Mouse (Mus musculus): Measurements from ENCODE around the gene Gnas. TPM values are rescaled to one million over a fixed set of nuclear protein-coding genes. Genes with fewer than 3 reads are reported as not detected.
"Not testable (repeated sequence)": the region's sequence is repeated elsewhere in the genome, so short reads cannot be mapped to it uniquely, and the experiment has no call there.

The Gnas gene
- polyA plus RNA-seq, 1 experiment from 2014 or later = 1,008 TPM

GRCm38 (mm10) chr2:174339701-174340100 lies 55.6 kb downstream of the Gnas start:
- DNase-seq (ENCODE audit: low read depth, low spot score) (no peak), ATAC-seq (no peak)
- ChIA-PET POLR2A (no interaction called here), CTCF (no interaction called here)
- H3K27me3 ChIP-seq = no peaks in the 10 kb centered on the region
- in situ Hi-C loops (cut with MboI; ENCODE audit: low pct_unique_long_range_greater_than_20kb) = loop anchor here (5.0 kb wide), 1 partner anchor 133 kb away; the partner anchor contains the start of gene Prelid3b
- TF ChIP-seq CTCF (IDR thresholded peaks at IDR 0.05) = no peak

GRCm38 (mm10) chr2:174340229-174340892 lies 56.2 kb downstream of the Gnas start:
- in situ Hi-C loops (cut with MboI; ENCODE audit: low pct_unique_long_range_greater_than_20kb) = loop anchor here (5.0 kb wide), 1 partner anchor 132 kb away; the partner anchor contains the start of gene Prelid3b
- no peak for TF ChIP-seq CTCF (IDR thresholded peaks at IDR 0.05)
- DNase-seq (ENCODE audit: low read depth, low spot score) (no peak), ATAC-seq (no peak)
- CTCF ChIA-PET = no interaction called here
- POLR2A ChIA-PET = no interaction called here
- no peaks in the 10 kb centered on the region for H3K27me3 ChIP-seq

DNA sequence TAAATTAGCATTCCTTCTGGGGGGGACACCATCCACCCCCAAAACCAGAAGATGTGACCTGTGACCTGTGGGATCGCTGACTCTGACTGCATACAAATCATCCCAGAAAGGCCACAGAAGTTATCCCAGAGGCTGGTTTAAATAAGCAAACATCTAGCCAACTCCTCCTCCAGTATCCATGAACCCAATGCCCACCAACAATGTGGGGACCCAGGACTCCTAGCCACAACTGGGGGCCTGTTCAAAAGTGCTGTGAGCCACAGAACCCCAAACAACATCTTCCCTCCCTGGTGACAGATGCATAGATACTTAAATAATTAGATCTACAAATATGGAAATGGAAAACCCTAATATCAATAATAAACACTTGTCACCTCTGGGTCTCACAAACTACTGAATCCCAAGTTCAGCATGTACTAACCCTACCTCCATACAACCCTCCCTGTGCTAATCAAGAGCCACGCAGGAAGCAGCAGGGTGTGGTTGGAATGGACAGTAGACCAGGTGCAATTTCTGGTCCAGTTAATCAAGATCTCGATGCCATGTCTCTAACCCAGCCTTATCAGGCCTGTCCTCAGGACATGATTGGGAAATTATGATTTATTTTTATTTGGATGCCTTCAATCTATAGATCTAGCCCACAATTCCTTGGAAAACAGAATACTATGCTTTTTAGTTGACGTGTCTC lies 56.9 kb downstream of the Gnas start:
- H3K27me3 ChIP-seq = no peaks in the 10 kb centered on the region
- no peak for ATAC-seq
- ChIA-PET POLR2A (no interaction called here), CTCF (no interaction called here)
- no peak for TF ChIP-seq CTCF (IDR thresholded peaks at IDR 0.05)
- in situ Hi-C loops (cut with MboI; ENCODE audit: low pct_unique_long_range_greater_than_20kb) = loop anchor here (5.0 kb wide), 1 partner anchor 131 kb away; the partner anchor contains the start of gene Prelid3b
- DNase-seq (ENCODE audit: low read depth, low spot score) = no peak

- ATAC-seq (no peak), DNase-seq (ENCODE audit: low read depth, low spot score) (no peak)
- no peak for TF ChIP-seq CTCF (IDR thresholded peaks at IDR 0.05)
- in situ Hi-C loops (cut with MboI; ENCODE audit: low pct_unique_long_range_greater_than_20kb) = loop anchor here (5.0 kb wide), 1 partner anchor 129 kb away; the partner anchor contains the start of gene Prelid3b
- H3K27me3 ChIP-seq = no peaks in the 10 kb centered on the region
- POLR2A ChIA-PET = no interaction called here
- CTCF ChIA-PET = interaction anchor here (1.8 to 2.6 kb wide), 2 partner anchors 8 to 12 kb away, joined by 5 to 7 read pairs; no protein-coding TSS in a partner anchor
Measured at GRCm38 (mm10) chr2:174342793-174343400, 58.8 kb downstream of the Gnas start.

DNA sequence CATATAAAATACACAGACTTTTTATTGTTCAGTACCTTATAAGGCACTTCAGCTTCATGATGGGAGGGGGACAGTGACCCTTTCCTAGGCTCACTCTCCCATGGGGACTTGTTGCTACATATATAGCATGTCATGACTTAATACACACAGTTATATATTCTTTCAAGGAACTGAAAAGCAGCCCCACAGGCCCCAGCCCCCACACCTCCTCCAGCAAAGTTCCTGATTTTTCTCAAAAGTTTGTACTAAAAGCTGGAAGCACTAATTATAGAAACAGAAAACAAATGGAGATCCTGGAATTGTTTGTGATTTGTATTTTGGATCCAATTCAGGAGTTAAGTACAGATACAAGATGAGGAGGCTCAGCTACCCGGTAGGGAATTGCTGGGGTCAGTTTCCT lies 59.4 kb downstream of the Gnas start:
- ATAC-seq (peak; percentile 1), DNase-seq (ENCODE audit: low read depth, low spot score) (no peak)
- H3K27me3 ChIP-seq = no peaks in the 10 kb centered on the region
- ChIA-PET POLR2A (no interaction called here), CTCF (interaction anchor here (0.9 to 2.6 kb wide), 3 partner anchors 9 to 12 kb away, joined by 3 to 7 read pairs (median 5); no protein-coding TSS in a partner anchor)
- no peak for TF ChIP-seq CTCF (IDR thresholded peaks at IDR 0.05)
- in situ Hi-C loops (cut with MboI; ENCODE audit: low pct_unique_long_range_greater_than_20kb) = loop anchor here (5.0 kb wide), 1 partner anchor 129 kb away; the partner anchor contains the start of gene Prelid3b

GRCm38 (mm10) chr2:174344003-174344655 lies 60.0 kb downstream of the Gnas start:
- H3K27me3 ChIP-seq = no peaks in the 10 kb centered on the region
- TF ChIP-seq CTCF (IDR thresholded peaks at IDR 0.05) = no peak
- peak; percentile 97 for DNase-seq (ENCODE audit: low read depth, low spot score)
- in situ Hi-C loops (cut with MboI; ENCODE audit: low pct_unique_long_range_greater_than_20kb) = loop anchor here (5.0 kb wide), 1 partner anchor 128 kb away; the partner anchor contains the start of gene Prelid3b
- POLR2A ChIA-PET = no interaction called here
- CTCF ChIA-PET = interaction anchor here (0.9 to 2.6 kb wide), 3 partner anchors 10 to 13 kb away, joined by 3 to 7 read pairs (median 5); no protein-coding TSS in a partner anchor
- ATAC-seq = peak; percentile 93

DNA sequence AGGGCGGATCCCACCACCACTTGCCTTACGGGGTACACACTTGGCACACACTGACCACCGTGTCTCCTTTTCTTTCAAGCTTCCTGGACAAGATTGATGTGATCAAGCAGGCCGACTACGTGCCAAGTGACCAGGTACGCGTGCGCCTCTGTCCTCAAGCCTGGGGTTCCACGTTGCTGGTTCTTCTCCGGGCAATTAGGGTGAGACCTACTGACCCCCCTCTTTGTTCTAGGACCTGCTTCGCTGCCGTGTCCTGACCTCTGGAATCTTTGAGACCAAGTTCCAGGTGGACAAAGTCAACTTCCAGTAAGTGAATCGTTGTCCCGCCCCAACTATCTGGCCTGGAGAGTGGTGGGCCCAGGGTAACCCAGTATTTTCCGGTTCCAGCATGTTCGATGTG lies 60.9 kb downstream of the Gnas start:
- TF ChIP-seq CTCF (IDR thresholded peaks at IDR 0.05) = no peak
- no peak for DNase-seq (ENCODE audit: low read depth, low spot score)
- in situ Hi-C loops (cut with MboI; ENCODE audit: low pct_unique_long_range_greater_than_20kb) = loop anchor here (5.0 kb wide), 1 partner anchor 127 kb away; the partner anchor contains the start of gene Prelid3b
- no peaks in the 10 kb centered on the region for H3K27me3 ChIP-seq
- no peak for ATAC-seq
- ChIA-PET POLR2A (no interaction called here), CTCF (no interaction called here)

GRCm38 (mm10) chr2:174346612-174346998 lies 62.5 kb downstream of the Gnas start, which contains the start of gene Gm20721:
Gene Gm20721, minus strand, starts transcription at chr2:174346712.
- in situ Hi-C loops (cut with MboI; ENCODE audit: low pct_unique_long_range_greater_than_20kb) = no loop called here
- ATAC-seq (no peak), DNase-seq (ENCODE audit: low read depth, low spot score) (no peak)
- POLR2A ChIA-PET = no interaction called here
- no peak for TF ChIP-seq CTCF (IDR thresholded peaks at IDR 0.05)
- no peaks in the 10 kb centered on the region for H3K27me3 ChIP-seq
- CTCF ChIA-PET = interaction anchor here (1.2 kb wide), 1 partner anchor 43 kb away, joined by 3 read pairs; no protein-coding TSS in a partner anchor

- CTCF ChIA-PET; H3K27me3 ChIP-seq; DNase-seq (ENCODE audit: low read depth, low spot score); POLR2A ChIA-PET; in situ Hi-C loops (cut with MboI; ENCODE audit: low pct_unique_long_range_greater_than_20kb); ATAC-seq: not testable (repeated sequence)
Measured at GRCm38 (mm10) chr2:174346999-174347668, 63.0 kb downstream of the Gnas start.

DNA sequence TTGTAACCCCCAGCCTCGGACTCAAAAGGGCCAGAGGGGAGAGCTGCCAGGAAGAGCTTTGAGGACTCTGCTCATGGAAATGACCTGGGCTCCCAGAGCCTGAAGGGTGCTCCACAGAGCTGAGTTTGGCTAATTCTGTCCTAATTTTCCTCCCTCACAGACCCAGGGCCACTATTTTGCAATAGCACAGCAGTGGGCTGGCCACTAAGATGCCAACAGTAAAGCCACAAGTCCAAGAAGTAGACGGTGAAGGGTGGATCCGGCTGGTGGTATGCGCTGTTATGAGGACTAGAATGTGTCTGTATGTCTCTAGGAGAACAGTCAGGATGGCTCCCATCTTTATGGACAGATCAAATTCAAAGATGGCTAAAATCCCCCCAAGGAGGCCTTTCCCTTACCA lies 74.4 kb downstream of the Gnas start:
- DNase-seq (ENCODE audit: low read depth, low spot score) (no peak), ATAC-seq (no peak)
- TF ChIP-seq CTCF (IDR thresholded peaks at IDR 0.05) = no peak
- no peaks in the 10 kb centered on the region for H3K27me3 ChIP-seq
- in situ Hi-C loops (cut with MboI; ENCODE audit: low pct_unique_long_range_greater_than_20kb) = no loop called here
- ChIA-PET CTCF (interaction anchor here (1.1 kb wide), 1 partner anchor 8 kb away, joined by 3 read pairs; no protein-coding TSS in a partner anchor), POLR2A (no interaction called here)

All from Patski (cell line).